Comparison of ENCODE assay signal across 13 mouse cellular contexts in the genomic region with DNA sequence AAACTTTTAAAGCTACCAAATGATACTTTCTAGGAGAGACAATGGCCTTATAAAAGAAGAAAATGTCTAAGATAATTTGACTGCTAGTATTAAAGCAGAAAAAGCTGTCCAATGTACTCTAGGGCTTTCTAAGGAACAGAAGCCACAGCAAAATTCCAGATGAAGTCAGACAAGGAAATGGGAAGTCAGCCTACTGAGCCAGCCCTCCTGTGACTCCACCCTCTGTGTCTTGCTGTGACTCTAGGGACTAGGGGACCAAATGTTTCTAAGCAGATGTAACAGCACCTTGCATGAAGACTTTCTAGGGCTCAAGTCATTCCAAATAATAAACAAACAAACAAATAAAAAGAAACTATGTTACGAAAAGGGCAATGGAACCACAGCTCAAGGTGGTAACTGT.
DNase-seq lines count a peak whose midpoint lies in the region; ATAC-seq and TF ChIP-seq lines count a peak whose summit lies in the region.
"Had no signal": no experiment of that assay in that cellular context is flagged by ENCODE, and none has a peak within 500 bp of the region (broad histone marks: within the 10 kb centered on the region; RNA-seq: fewer than 3 reads in every experiment).

No protein-coding gene starts in this region.

- no peak for TF ChIP-seq POLR2A in brain, embryonic 14.5 days (IDR thresholded peaks at IDR 0.05; ENCODE audit: borderline replicate concordance, extremely low read depth, insufficient read depth, insufficient read length, poor library complexity, severe bottlenecking)

- H3K27me3 ChIP-seq in kidney, postnatal 0 days (ENCODE audit: insufficient read depth, low read length), result no peaks in the 10 kb centered on the region
- H3K27me3 ChIP-seq in midbrain, postnatal 0 days (ENCODE audit: insufficient read depth, low read length), result no peaks in the 10 kb centered on the region
- no peaks in the 10 kb centered on the region for H3K27me3 ChIP-seq in intestine, embryonic 16.5 days (replicated peaks; ENCODE audit: control insufficient read depth, insufficient read depth, low read length)
- H3K27me3 ChIP-seq: CH12.LX had no signal

- no peaks in the 10 kb centered on the region; the same call in 1 of the 2 replicates for H3K4me1 ChIP-seq in kidney, postnatal 0 days (replicated peaks; ENCODE audit: insufficient read depth, low read length)
- H3K4me1 ChIP-seq in midbrain, postnatal 0 days (ENCODE audit: insufficient read depth, low read length), result peaks cover 10% of the 10 kb centered on the region
- 0 out of 2 replicates have a peak, but pooled peaks cover 3% of the 10 kb centered on the region for H3K4me1 ChIP-seq in intestine, embryonic 16.5 days (ENCODE audit: control insufficient read depth, insufficient read depth, low read length)

- no peak overlapping the region for H3K27ac ChIP-seq in kidney, postnatal 0 days
- H3K27ac ChIP-seq in midbrain, postnatal 0 days (ENCODE audit: low read depth, low read length), result peak overlapping the region; percentile 69
- H3K27ac ChIP-seq in intestine, embryonic 16.5 days (ENCODE audit: low read length), result no peak overlapping the region
- H3K27ac ChIP-seq: macrophage had no signal

- intact Hi-C loops in heart, postnatal 10 days (cut with DNase I), result no loop called here

- H3K4me3 ChIP-seq in kidney, postnatal 0 days (replicated peaks; ENCODE audit: low read depth, low read length), result no peak overlapping the region
- H3K4me3 ChIP-seq in midbrain, postnatal 0 days (ENCODE audit: low read depth, low read length), result no peak overlapping the region
- no peak overlapping the region for H3K4me3 ChIP-seq in intestine, embryonic 16.5 days (ENCODE audit: low read length)

- no peaks in the 10 kb centered on the region for H3K36me3 ChIP-seq in kidney, postnatal 0 days (ENCODE audit: insufficient read depth, low read length)
- no peaks in the 10 kb centered on the region for H3K36me3 ChIP-seq in midbrain, postnatal 0 days (ENCODE audit: insufficient read depth, low read length)
- H3K36me3 ChIP-seq in intestine, embryonic 16.5 days (ENCODE audit: control insufficient read depth, insufficient read depth, low read length), result no peaks in the 10 kb centered on the region

- no peak overlapping the region for H3K4me2 ChIP-seq in kidney, postnatal 0 days (ENCODE audit: low read length)
- H3K4me2 ChIP-seq in midbrain, postnatal 0 days (ENCODE audit: low read depth, low read length, poor library complexity, severe bottlenecking), result 0 out of 2 replicates have a peak overlapping the region, but pooled peaks have one; percentile 42
- H3K4me2 ChIP-seq in intestine, embryonic 16.5 days (ENCODE audit: low read depth, low read length), result no peak overlapping the region

- ATAC-seq in kidney, postnatal 0 days (replicated peaks; ENCODE audit: low FRiP score, low read depth), result no peak
- ATAC-seq in midbrain, postnatal 0 days (ENCODE audit: low FRiP score), result no peak
- ATAC-seq in intestine, embryonic 16.5 days, result no peak

- TF ChIP-seq CTCF in kidney, postnatal 0 days (IDR thresholded peaks at IDR 0.05; ENCODE audit: low read depth), result no peak
- no peak for TF ChIP-seq CTCF in brain, embryonic 14.5 days (IDR thresholded peaks at IDR 0.05; ENCODE audit: borderline replicate concordance, extremely low read depth, insufficient read depth, insufficient read length)
- no peak for TF ChIP-seq CTCF in midbrain, postnatal 0 days (IDR thresholded peaks at IDR 0.05)

- H3K9me3 ChIP-seq in kidney, postnatal 0 days (replicated peaks; ENCODE audit: low read length), result no peaks in the 10 kb centered on the region
- H3K9me3 ChIP-seq in midbrain, postnatal 0 days (ENCODE audit: low read length), result no peaks in the 10 kb centered on the region
- no peaks in the 10 kb centered on the region; the same call in 1 of the 2 replicates for H3K9me3 ChIP-seq in intestine, embryonic 16.5 days (ENCODE audit: control insufficient read depth, low read length)

- WGBS in kidney, postnatal 0 days, result 72% methylated on average over 1 of the region's 1 CpGs
- WGBS in midbrain, postnatal 0 days, result 78% methylated on average over 1 of the region's 1 CpGs
- WGBS in intestine, embryonic 16.5 days, result 89% methylated on average over 1 of the region's 1 CpGs

- DNase-seq in kidney, postnatal 0 days (ENCODE audit: low spot score), result peak; percentile 27
- no peak for DNase-seq in kidney, postnatal 25 days
- DNase-seq in brain, embryonic 14.5 days (ENCODE audit: low read depth), result peak; percentile 59
- DNase-seq in heart, postnatal 10 days, result peak; percentile 26 to 30
- no peak for DNase-seq in midbrain, postnatal 0 days (ENCODE audit: low spot score)
- DNase-seq in urinary bladder, adult 18-20 months (ENCODE audit: low spot score in 2 of 2), result no peak
- DNase-seq in kidney, adult 11 months, result no peak
- DNase-seq: adrenal gland, postnatal 14 days; cerebellum, postnatal 25 days; kidney, adult 18-20 months had no signal

- H3K9ac ChIP-seq in kidney, postnatal 0 days (ENCODE audit: low read depth, low read length), result no peak overlapping the region
- no peak overlapping the region for H3K9ac ChIP-seq in midbrain, postnatal 0 days (replicated peaks; ENCODE audit: low read length, poor library complexity, severe bottlenecking)
- H3K9ac ChIP-seq in intestine, embryonic 16.5 days (ENCODE audit: low read depth, low read length), result no peak overlapping the region

Comparison
In these comparisons a context has a peak if more than half of its experiments do, and no peak if none do; other contexts are left out.
1. DNase-seq: peak in kidney, postnatal 0 days (single experiment), brain, embryonic 14.5 days (single experiment) and heart, postnatal 10 days (2 of 2); none in kidney, postnatal 25 days (0 of 2), midbrain, postnatal 0 days (single experiment), urinary bladder, adult 18-20 months (0 of 2) and kidney, adult 11 months (single experiment).